Mouse (Mus musculus) granulocyte monocyte progenitor cell, adult 5-6 weeks (primary cell): ENCODE results near the gene 2810004N23Rik. TPM values are rescaled to one million over a fixed set of nuclear protein-coding genes. Genes with fewer than 3 reads are reported as not detected.

Experiments used
- ATAC-seq: replicated peaks from 2 replicates; pipeline ENCODE4 v1.8.0; 2016; ENCODE audit warnings: mild to moderate bottlenecking, moderate TSS enrichment, inconsistent platforms; ENCODE audit not compliant: poor library complexity, severe bottlenecking
- total RNA-seq, 2 experiments: library from RNA; stranded (forward) in 1 of 2; stranded (reverse) in 1 of 2; fragments of 200-712, 200-1000 nt in 1 of 2; fragments of >200 nt in 1 of 2; fragmentation: Nextera tagmentation in 1 of 2; gene quantifications; 2 replicates each; pipeline ENCODE4 v1.2.3; 2014 to 2017

The 2810004N23Rik gene
- total RNA-seq (2014; fragmentation: Nextera tagmentation) (46.8 and 49.8 TPM in 2 replicates), total RNA-seq (2017) (65.8 and 75.4 TPM in 2 replicates)

DNA sequence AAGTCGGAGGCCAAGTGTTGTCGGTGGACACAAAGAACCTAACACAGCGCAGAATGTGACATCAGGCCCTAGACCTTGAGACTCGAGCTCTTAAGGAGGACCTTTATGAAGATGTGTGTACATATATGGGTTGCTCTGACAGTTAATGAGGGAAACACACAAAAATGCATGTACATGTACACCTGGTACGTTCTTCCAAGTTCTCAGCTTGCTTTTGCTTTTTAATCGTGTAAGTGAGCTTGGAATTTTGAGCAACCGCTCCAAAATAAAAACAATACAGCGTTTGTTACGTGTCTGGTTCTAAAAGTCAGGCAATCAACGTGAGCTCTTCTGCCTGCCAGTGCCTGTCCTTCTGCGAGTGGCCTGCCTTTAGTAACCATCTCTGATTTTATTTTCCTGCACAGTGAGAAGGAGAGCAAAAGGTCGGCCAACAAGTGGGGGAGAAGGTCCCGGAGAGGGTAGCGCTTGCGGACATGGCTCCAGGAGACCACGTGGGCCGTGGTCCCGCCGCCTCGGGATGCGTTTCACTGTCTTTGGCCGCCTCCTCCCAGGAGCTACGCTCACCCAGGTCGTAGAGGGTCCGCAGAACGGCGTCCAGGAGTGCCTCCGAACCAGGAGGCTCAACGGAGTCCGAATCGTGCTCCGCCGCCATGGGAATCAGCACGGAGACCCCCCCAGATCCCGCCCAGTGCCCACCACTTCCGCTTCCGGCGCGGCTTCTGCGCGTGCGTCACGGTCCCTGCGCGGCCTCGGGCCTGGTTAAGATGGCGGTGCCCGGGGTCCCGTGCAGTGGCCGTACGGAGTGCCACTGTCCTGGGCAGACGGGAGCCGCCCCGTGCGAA, at the start of gene 2810004N23Rik, which contains the start of gene Gnpat:
Gene 2810004N23Rik, minus strand, starts transcription at position 800 of the 842 bp plus-strand sequence.
Gene Gnpat, plus strand, starts transcription at position 713 of the 842 bp plus-strand sequence.
- ATAC-seq: peak; percentile 79

DNA sequence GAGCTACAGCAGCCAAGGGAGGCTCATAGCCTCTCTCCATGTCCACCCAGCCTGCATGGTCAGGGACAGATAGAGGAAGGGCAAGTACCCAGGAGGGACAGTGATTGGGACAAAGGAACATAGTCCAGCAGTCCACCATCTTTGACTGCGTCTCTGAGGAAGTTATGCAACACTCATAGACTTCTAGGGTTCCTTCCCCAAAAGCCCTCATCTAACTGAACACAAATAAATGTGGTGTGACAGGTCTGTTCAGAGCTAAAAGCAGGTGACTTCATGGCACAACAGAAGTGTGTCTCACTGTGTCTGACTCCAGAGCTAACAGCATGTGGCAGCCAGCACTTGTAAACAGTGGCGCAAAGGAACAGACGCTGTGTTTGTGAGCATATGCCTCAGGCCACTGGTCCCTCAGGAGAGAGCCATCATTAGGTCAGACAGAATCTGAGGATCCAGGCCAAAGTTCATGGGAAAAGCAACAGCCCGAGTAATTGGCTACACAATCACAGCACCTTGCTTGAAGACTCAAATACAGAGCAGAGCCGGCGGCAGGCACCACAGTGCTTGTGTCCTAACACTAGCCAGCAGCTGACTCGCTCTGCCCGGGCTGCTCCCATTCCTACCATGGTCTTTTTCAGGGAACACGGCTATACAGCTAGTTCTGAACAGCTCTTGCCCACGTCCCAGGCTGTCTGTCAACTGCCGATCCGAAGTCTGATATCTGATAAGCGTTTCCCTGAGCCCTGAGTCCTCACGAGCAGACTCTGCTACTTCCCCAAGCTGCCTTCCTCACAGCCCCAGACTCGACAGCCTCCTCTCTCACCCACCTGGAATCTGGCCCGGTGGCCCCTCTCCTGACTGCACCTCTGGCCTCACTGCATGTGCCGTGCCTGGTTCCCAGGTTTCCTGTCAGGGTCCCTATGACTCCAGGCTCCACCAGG, 49.3 kb upstream of the 2810004N23Rik start:
- ATAC-seq: peak; percentile 84

DNA sequence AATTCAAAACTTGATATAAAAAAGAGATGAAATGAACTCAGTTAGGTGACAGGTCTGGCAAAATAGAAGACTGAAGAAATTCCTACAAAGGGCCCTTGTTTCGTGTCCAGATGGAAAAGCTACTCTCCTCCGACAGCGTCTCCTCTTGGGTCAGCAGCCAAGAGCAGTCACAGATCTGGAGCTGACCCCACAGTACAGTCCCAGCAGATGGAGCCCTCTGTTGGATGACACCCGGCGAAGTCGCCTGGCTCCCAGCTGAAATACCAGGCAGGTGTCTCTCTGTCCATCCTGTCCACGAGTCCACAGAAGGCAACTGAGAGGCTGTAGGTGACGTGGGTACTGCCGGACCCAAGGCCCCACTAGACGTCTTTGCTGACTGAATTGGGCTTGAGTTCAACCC, 47.4 kb upstream of the 2810004N23Rik start:
- ATAC-seq: no peak

DNA sequence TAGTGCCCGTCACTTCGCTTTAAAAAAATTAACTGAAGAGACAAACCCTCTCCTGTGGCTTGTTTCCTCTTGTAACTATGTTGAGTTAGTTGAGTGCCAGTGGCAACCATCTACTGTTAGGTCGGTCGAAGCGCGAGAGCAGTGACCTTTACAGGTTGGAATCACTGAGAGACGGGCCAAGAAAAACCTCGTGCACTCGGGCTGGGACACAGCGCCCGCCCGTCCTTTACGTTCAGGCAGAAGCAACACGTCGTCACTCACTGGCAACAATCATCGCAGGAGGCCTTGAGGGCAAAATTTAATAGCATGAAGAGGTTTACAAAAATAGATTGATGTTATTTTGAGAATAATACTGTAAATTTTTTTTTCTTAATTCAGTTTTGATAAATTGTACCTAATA, 47.0 kb upstream of the 2810004N23Rik start:
- ATAC-seq: no peak

DNA sequence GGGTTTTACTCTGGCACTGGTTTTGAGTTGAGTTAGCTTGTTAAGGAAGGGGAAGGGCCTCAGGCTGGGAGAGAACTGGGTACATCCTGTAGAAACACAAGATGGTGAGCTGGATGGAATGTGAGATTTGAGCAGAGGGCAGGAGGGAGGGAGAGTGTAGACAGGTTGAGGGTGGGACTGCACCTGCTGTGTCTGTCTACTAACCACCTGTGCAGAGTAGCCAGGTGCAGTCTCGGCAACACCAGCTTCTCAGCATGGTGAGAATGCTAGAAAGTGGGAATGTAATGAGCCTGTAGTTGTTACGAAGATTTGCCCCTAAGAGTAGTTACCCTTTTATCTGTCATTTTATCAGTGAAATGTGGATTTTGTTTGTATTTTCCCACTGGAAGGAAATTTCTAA, 42.6 kb upstream of the 2810004N23Rik start:
- no peak for ATAC-seq

DNA sequence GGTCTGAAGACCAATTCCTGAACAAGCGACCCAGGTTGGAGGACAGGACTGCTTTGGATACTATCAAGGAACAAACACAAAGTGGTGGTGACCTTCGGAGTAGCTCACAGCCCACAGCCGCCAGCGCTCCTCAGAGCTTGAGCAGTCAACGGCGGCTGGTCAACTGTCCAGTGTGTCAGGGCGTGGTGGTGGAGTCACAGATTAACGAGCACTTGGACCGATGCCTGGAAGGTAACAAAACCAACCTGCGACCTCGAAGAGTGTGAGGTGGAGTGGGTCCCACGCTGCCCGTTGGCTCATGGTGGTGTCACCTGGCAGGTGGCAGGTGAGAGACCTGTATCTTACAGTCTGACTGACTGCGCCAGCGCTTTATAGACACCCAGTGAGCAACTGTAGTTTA, 40.3 kb upstream of the 2810004N23Rik start:
- ATAC-seq: no peak

DNA sequence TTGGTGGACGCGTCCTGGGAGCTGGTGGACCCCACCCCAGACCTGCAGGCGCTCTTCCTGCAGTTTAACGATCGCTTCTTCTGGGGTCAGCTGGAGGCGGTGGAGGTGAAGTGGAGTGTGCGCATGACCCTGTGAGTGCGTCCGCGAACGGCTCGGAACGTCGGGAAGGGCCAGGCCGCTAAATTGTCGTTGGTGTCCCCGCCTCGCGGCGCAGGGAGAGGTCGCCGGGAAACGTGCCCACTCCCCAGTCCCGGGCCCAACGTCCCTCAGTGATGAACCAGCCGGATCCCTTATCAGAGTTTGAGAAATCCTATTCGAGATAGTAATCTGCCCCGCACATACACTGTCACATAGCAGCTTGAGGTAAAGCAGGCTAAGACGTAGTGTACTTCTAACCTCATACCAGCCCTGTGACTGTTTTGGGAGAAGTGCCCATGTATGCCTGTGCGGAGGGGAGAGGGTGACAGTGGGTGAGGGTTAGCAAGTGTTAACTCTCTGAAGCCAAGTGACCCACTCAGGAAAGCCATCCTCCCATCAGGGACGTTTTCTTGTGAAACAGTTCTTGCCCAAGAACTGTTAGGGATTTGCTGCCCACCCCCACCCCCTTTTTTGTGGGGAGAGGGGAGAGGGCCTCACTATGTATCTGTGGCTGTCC, 35.5 kb upstream of the 2810004N23Rik start:
- 0 out of 2 replicates have a peak, but pooled peaks have one; percentile 1 for ATAC-seq

DNA sequence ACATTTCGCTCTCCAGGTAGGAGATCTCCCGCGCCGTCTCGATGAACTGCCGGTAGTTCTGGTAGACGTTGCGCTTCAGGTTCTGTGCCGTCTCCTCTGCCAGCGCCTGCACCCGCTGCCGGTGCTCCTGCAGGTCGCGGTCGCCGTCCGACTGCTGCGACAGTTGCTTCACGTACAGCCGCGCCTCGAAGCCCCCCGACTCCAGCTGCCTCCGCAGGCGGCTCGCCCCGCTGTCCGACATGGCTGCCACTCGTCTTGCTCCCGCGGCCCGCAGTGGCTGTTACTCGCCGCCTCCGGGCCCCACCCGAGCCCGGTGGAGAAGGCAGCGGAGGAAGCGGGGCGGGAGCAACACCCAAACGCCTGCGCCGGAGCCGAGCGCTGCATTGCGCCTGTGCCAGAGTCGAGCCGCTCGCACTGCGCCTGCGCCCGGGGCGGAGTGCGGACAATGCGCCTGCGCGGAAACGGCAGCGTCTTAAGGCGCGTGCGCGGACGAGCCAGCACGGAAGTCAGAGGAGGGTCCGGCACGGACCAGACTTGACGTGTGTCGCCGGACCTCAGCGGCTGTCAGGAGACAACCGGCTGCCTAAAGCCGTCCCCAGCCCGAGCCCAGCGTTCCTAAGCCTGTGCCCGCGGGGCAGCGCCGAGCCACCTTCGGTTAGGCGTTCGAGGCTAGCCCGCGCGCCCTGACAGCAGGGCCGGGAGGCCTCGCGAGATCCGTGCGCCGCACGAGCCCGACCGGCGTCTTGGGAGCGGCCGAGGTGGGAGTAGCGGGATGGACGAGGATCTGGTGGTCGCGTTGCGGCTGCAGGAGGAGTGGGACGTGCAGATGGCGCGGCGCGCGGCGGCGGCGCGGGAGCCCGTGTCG, 34.7 kb upstream of the 2810004N23Rik start, which contains the start of the genes Exoc8 and Sprtn:
Gene Exoc8, minus strand, starts transcription at position 320 of the 865 bp plus-strand sequence.
Gene Sprtn, plus strand, starts transcription at position 501 of the 865 bp plus-strand sequence.
- peak; percentile 80 for ATAC-seq

DNA sequence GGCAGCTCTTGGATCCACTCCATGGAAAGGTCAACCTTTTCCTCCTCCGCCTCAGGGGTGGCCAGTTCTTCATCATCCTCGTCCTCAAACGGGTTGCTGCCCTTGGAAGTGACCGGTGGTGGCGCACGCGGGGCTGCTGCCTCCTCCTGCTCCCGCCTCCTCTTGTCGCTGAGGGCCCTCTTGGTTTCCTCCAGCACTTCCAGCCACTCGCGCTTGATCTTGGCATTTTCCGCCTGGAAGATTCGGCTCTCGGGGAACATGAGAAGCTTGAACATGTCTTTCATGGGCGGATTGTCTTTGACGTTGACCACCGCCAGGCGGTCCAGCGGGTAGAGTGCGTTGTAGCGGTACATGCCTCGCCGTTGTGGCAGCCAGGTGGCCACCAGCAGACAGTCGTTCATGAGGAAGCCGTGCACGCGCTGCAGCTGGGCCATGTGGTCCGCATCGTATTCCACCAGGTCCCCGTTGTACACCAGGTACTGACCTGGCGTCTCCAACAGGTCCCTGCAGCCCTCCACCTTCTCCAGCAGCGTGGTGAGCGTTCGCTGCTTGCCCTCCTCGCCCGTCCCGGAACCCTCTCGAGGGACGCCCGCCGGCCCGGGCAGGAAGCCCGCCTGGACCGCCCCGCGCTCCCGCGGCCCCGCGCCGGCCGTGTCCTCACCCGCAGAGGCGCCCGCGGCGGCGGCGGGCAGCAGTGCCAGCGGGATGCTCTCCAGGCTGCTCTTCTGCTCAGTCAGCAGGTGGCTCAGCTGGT, 33.9 kb upstream of the 2810004N23Rik start:
- peak; percentile 49 for ATAC-seq

DNA sequence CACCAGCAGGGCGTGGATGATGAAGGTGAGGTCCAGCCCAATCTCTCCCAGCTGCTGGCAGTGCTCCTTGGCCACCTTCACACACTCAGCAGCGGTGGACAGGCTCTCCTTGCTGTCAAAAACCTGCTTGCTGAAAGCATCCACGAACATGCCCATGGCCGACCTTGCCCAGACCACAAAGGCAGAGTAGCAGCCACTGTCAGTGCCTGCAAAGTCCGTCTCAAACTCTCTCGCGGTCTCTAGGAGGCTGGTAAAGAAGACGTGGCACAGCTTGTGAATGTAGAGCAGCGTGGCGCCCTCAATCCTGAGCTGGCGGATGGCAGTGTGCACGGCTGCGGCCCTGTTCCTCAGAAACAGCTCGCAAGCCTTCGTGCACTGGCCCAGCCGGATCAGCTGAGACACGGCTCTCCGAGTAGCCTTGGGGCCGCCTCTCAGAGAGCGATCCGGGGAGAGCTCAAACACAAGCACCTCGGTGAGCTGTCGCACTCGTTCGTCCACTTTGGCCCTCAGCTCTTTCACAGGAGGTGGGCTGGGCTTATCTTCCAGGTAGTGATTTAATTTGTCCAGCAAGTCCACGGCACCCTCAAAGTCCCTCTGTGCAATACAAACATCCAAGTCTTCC, 33.2 kb upstream of the 2810004N23Rik start:
- no peak for ATAC-seq

DNA sequence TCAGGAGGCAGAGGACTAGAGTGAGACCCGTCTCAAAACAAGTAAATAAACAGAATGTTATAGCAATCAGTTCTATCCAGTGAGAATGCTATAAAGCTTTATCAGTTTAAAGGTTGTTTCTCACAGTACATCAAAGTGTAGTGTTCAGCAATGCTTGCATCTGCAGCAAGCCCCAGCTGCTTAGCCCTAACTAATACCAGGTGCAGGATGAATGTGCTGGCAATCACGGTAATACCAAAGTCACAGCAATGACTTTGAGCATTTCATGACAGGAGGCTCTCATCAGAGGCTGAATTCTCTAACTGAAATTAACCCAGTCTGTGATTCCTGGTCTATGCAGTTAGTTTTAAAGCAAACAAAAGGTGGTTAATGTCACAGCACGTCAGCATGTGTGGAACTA, 29.7 kb upstream of the 2810004N23Rik start:
- ATAC-seq: no peak

DNA sequence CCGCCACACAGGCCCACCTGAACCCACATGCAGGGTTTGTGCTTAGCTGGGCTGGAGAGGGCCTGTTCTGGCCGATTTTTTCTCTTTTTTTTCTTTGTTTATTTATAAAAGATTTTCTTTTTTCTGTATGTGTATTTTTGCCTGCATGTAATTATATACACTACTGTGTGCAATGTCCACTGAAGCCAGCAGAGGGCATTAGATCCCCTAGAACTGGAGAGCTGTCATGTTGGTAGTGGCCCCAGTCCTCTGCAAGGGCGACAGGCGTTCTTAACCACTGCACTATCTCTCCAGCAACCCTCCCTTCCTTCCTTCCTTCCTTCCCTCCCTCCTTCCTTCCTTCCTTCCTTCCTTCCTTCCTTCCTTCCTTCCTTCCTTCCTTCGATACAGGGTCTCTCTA, 25.5 kb upstream of the 2810004N23Rik start:
- ATAC-seq: no peak

DNA sequence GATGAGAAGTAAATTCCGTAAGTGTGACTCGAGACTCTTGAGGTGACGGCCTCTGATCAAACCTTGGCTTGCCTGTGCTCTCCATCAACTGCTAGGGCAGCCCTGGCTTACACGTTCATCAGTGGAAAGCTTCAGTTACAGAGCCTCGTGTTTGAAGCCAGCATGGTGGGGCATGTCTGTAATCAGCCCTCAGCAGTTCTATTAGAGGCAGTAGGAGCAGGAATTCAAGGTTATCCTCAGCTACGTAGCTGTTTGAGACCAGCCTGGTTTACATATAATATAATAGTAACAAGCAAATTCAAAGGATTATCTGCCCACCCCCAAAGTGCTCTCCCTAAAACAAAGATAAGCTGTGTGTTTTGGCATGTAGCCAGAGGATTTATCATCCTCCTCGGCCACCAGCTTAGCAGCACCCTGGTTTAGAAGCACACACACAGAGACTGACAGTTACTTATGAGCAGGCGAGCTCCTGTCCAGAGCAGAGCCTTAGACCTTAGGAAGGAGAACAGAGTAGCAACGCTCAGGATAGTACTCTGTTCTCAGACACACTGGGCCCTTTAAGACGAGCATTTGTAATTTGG, 16.1 kb upstream of the 2810004N23Rik start:
- ATAC-seq: no peak

DNA sequence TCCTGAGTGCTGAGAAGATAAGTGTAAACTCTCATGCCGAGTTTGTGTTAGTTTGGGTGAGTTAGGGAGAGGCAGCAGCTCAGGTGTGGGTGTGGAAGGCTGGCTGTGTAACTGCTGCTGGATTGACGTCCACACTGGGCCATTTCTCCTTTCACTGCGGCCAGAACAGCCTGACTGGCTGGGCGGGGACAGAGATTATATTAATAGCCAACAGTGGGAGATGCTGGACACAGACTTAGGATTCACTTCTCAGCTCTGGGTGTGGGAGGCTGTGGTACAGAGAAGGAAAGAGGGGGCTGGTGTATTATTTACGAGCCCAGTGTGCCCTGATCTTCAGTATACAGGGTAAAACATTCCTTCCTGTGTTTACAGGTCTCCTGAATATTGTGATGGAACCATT, 15.2 kb upstream of the 2810004N23Rik start:
- ATAC-seq: no peak

DNA sequence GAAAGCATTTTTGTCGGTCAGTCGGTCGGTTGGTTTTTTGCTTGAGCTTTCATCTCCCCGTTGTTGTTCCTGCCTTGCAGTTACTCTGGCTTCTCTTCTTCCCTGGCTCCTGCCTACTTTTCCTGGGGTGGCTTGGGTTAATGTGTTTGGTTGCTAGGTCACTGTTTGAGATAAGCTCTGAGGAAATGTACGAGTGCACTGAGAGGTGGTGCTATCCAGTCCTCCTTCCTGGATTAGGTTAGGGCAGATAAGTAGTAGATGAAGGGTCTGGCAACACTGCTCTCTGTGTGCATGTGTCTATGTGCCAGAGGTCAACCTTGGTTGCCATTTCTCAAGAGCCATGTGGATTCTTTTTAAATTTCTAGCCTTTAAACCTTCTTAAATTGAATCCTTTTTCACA, 9.8 kb upstream of the 2810004N23Rik start:
- no peak for ATAC-seq

DNA sequence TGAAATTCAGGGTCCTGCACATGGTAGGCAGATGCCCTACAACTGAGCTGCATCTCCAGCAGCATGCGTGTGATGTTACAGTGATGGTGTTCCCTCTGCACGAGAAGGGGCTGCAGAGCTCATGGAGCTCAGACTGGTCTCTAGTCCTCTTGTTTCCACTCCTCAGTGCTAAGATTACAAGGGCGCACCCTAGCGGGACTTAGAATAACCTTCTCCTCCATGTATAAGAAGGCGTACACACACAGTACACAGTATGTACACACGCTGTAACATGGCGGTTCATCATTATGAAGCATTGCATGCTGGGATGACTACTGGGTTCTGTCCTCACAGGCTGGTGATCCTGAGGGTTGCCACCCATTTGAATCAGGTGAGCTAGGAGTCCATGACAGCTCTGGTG, 9.2 kb upstream of the 2810004N23Rik start:
- no peak for ATAC-seq

DNA sequence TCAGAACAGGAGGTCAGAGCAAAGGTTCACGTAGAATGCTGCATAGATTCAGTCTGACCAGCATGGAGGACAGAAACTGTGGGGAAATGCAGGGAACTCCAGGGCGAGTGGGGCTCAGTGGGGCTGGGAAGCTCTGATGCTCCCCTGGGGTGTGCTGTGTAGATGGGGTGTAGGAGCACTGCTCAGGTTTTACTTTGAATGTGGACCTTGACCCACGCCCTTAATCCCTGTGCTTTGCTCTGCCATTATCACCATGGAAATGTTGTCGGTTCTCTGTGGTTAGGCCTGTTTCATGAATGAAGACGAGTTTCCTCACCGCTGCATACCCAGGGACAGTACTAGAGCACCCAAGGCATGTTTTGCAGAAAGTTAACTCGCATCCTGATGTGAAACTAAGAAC, 8.6 kb upstream of the 2810004N23Rik start:
- ATAC-seq: no peak

DNA sequence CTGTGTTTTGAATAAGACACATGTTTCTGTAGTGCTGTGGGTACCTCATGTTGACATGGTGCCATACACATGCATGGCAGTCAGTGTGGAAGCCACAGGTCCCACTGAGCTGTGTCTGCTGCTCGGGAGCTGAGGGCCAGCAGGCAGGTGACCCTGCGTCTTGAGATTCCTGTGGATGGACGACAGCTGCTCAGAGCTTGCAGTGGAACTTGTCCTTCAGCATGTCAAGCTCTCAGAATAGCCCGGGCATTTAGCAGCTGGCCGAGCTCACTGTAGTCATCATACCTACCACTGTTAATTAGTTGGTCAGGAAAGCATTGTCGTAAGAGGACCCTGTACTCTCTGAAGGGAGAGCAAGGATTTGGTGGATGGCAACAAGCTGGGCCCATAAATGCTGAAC, 6.8 kb upstream of the 2810004N23Rik start:
- no peak for ATAC-seq
